Mouse (Mus musculus): ENCODE measurements around the gene Krtap3-2.
"Not testable (repeated sequence)": the region's sequence is repeated elsewhere in the genome, so short reads cannot be mapped to it uniquely, and the experiment has no call there.

DNA sequence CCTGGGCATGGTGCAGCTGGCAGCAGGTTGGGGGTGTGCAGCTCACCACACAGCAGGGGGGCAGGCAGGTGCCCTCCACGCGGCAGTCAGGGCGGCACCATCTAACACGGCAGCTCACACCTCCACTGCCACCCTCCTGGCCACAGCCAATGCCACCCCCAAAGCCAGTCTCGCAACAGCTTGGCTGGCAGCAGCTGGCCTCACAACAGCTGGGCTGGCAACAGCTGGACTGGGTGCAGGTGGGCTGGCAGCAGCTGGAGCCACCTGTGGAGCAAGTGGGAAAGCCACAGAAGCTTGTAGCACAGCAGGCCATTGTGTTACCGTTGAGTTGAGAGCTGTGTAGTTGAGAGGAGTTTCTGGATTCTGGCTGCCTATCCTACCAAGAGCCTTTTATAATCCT is 41.1 kb upstream of the Krtap3-2 start, which contains the start of gene Krtap9-3:
- TF ChIP-seq CTCF (IDR thresholded peaks at IDR 0.05; ENCODE audit: borderline replicate concordance, control insufficient read depth, extremely low read depth, insufficient read depth, low read length, poor library complexity); POLR2A (IDR thresholded peaks at IDR 0.05; ENCODE audit: control insufficient read depth, extremely low read depth, insufficient read depth, low read length, poor library complexity): not testable (repeated sequence)

Data from thymus, adult 2 months (tissue).